Mouse (Mus musculus) megakaryocyte, embryonic 14.5 days (primary cell): Measurements from ENCODE around the gene AU040320.

Source experiments
- FLI1 ChIP-seq: IDR thresholded peaks from 2 replicates; pipeline ENCODE4 v1.6.1; 2012; ENCODE audit warnings: low read length, inconsistent platforms, mixed read lengths
- GATA1 ChIP-seq: IDR thresholded peaks from 3 replicates; pipeline ENCODE4 v1.6.1; 2012; ENCODE audit warnings: mixed read lengths, low read length, inconsistent platforms, borderline replicate concordance

GRCm38 (mm10) chr4:126805741-126806140 lies 52.4 kb downstream of the AU040320 start:
- no peak for TF ChIP-seq GATA1
- TF ChIP-seq FLI1 = no peak
